Mouse (Mus musculus) lung, postnatal 0 days (tissue): ENCODE results near the gene Thrb.

Source experiments
- CTCF ChIP-seq: IDR thresholded peaks from 2 replicates; pipeline ENCODE4 v1.5.1; 2016; ENCODE audit warnings: antibody characterized with exemption, mild to moderate bottlenecking
- EP300 ChIP-seq: IDR thresholded peaks from 2 replicates; pipeline ENCODE4 v1.6.1; 2016; ENCODE audit warnings: antibody characterized with exemption, mild to moderate bottlenecking, control low read depth

DNA sequence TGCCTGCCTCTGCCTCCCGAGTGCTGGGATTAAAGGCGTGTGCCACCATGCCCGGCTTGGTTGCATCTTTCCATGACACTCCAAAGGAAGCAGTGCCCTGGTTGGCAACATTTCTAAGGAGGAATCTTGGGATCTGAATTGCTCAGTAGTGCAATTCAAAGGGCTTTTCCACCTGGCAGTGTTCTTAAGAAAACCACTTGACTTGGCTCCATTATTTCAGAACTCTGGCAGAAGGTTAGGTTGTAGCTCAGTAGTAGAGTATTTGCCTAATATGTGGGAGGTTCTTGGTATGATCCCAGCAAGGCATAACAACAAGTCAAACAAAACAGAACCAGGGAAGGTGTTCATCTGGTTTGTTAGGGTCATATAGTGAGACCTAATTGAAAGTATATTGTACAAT lies 25.4 kb downstream of the Thrb start:
- TF ChIP-seq CTCF, result no peak
- no peak for TF ChIP-seq EP300
